Mouse (Mus musculus) WW6 (cell line): Measurements from ENCODE around the gene Cdh15.

Experiments
- DNase-seq: peaks from one replicate; pipeline ENCODE4 v3.0.0-alpha.2; 2013; ENCODE audit warnings: low read depth, low spot score

The Cdh15 gene

GRCm38 (mm10) chr8:122847829-122848561 is at the start of gene Cdh15:
Gene Cdh15 (plus strand): TSS chr8:122847966.
- no peak for DNase-seq

DNA sequence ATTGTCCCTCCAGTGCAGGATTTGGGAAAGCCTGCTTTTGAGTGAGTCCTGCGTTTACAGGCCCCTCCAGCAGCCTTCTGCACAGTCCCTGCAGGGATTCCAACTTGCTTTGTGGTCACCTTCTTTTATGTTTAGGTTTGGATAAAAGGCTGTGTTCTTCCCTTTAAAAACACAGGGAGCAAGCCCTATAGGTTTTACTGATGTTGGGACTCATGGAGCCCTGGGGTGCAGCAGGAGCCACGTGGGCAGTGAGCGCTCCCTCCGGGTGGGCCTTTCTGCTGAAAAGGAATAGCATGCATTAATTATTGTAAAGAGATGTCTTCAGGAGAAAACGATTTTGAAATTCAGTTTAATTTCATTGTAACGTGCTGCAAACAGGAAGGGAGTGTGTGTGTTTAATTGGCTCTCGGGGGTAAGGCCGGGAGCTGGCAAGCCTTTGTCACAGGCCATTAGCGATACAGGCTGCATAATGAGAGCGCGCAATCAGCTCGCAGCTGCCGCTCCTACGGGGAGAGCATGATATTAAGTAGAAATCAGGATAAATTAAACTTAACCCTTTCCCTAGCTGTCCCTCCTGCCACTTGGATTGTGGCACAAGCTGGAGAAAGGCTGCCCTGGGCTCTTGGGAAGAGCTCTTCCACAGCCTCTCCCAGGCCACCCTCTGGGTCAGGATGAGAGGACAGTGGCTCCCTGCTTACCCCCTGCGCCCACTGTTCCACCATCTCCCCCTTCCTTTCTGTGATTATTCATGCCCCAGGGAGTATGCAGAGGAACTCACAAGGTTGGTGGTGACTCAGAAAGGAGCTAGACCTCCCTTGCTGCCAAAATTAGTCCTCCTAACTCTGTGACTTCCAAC is 43.6 kb upstream of the Cdh15 start:
- no peak for DNase-seq

GRCm38 (mm10) chr8:122805349-122805748 is 42.4 kb upstream of the Cdh15 start:
- no peak for DNase-seq

GRCm38 (mm10) chr8:122806956-122807538 is 40.7 kb upstream of the Cdh15 start:
- no peak for DNase-seq

DNA sequence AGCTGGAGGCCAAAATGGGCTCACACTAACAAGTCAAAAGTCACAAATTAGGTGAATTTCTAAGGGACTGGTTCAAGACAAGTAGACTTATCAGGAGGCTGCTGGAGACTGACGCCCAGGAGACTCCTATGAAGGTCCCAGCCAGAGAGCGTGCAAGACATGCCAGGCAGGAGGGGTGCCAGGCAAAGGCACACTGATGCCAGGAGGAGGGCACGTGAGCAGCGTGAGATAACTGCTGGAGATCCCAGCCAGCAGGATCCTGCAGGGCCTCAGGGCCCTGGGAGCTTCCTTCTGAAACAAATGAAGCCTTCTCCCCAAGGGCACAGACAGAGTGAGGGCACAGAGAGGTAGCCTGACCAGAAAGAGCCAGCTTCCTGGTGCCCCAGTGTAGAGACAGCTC is 39.9 kb upstream of the Cdh15 start:
- no peak for DNase-seq

- DNase-seq: no peak
These were observed 37.4 kb upstream of the Cdh15 start for GRCm38 (mm10) chr8:122810376-122810775.

DNA sequence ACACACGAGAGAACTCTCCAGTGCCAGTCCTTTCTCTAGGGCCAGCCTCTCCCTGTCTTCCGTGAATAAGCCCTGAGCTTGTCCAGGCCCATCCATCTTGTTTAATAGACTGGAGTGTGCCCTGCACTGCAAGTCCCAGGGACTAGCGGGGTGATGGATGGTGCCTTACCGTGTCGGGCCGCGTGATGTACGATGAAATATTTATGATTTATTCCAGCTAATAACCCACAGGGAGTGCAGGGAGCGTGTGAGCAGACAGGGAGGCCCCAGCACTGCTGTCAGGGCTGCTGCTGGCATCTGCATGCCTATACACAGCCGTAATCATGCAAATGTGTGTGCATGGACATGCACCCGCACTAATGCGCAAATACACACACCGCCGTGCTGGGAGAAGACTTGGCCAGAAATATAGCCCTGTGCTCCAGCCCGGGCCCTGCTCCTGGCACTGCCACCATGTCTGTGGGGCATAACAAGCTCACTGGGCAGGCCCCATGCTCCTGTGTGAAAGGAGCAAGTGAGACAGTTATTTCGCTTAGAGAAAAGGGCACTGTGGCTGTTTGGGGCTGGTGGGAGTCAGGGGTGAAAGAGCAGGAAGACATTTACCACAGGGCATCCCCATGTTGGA is 35.8 kb upstream of the Cdh15 start:
- DNase-seq: no peak

DNA sequence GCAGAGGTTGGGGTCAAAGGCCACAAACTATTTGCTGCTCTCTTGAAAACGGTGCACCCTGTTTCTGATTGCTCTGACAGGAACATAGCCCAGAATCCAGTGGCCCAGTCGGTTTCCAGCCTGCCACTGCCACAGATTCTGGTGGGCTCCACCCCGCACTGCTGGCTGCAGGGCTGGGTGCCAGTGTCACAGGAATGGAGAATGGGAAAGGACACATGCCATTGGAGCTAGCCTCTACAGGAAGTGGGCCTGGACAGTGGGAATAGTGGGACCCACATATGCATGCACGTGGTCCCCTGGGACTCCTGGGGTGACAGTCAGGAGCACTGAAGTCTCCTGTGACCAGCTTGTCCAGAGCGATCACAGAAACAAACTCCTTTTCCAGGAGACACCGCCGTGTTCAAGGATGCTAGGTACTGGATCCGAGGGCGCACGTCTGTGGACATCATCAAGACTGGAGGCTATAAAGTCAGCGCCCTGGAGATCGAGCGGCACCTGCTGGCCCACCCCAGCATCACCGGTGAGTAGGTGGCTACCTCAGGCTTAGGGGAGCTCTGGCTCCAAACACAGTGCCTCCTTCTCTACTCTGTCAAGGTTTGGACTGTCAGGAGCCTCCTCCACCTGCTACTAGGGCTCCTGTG is 35.0 kb upstream of the Cdh15 start:
- DNase-seq: no peak

GRCm38 (mm10) chr8:122814608-122815007 is 33.2 kb upstream of the Cdh15 start:
- DNase-seq: no peak

DNA sequence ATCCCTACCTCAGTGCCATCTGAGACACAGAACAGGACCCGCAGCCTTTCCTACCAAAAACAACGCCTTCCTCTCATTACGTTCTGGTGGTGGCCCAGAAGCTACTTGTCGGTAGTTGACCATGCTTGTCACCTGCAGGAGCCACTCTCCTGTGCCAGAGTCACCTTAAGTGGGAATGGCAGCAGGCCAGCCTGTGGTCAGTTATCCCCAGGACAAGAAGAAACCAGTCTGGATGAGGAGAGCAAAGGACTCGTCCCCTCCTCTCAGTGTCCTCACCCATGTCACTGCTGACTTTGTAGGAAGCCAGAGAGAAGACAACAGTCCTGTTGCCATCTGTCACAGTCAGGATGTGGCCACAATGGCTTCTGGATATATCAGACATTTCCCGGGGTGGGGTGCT is 30.8 kb upstream of the Cdh15 start:
- DNase-seq: no peak

DNA sequence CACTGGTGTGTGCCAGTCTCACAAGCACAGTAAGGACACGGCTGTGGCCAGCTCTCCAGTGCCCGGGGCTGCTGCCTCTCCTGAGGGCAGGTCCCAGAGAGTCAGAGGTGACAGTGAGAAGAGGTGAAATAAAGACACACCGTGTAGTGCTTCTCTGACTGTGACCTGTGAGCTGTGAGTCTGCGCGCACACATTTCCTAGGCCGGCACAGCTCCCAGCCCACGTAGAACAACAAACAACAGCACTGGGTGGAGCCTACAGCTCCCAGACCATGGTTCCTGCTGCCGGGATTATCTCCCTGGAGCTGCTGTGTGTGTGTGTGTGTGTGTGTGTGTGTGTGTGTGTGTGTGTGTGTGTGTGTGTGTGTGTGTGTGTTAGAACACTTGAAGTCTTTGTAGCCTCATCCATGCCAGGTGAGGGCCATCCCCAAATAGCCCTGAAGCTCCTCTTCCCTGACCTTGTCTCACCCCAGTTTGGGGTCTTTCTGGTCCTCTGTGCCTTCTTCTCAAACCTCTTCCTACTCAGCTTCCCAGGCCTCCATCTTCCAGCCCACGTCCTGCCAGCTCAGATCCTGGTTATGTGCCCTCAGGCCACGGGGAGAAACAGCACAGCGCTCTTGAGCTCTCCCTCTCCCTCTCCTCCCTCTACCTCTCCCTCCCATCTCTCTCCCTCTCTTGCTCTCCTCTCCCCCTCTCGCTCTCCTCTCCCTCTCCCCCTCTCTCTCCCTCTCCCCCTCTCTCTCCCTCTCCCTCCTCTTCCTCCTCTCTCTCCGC is 29.9 kb upstream of the Cdh15 start:
- no peak for DNase-seq

DNA sequence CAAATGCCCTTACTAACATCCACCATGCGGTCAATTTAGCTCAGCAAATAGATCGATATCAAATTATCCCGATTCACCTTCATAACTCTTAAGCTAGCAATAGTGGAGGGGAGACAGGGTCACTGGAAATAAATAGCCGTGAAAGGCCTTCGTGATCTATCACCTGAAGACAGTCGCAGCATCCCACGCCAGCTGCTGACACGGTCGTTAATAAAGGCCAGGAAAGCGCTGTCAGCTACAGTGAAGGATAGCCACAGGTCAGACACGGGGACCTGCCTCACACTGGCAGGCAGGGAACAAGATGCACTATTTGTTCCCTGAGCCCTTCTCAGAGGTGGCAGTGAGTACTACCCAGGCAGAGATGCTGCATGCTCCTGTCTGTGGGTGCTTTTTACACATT is 28.0 kb upstream of the Cdh15 start:
- no peak for DNase-seq

DNA sequence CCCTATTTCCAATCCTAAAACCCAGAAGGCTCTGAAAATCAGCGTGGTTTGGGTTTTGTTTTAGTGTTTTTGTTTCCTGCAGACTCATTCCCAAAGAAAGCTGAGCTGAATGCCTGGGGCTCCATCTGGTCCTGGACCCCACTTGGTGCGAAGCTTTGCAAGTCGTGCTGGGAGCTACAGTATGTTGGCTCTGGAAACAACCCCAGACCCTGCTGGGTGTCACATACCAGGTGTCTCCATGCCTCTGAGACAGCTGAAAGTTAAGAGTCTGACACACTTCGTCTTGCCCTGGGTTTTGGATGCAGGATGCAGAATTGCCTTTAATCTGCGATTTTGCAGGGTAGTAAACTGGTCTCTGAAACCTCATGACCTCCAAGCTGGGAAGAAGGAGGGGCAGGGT is 23.2 kb upstream of the Cdh15 start:
- no peak for DNase-seq

DNA sequence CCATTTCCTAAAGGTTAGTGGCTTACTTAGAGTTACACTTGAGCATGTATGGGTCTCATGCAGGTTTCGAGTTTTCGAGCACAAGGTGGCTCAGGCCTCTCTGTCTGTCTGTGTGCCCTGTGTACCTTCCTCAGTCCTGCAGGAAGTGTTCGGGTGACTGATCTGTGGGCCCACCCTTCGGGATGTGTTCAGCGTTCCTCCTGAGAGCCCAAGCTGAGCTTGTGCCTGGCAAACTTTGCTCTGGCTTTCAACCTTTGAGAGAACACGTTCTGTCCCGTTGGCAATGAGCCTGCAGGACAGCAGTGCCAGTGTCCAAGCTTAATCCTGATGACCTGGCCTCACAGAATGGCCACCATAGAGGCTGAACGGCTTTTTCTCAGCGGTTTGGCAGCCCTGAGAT is 22.8 kb upstream of the Cdh15 start:
- no peak for DNase-seq

DNA sequence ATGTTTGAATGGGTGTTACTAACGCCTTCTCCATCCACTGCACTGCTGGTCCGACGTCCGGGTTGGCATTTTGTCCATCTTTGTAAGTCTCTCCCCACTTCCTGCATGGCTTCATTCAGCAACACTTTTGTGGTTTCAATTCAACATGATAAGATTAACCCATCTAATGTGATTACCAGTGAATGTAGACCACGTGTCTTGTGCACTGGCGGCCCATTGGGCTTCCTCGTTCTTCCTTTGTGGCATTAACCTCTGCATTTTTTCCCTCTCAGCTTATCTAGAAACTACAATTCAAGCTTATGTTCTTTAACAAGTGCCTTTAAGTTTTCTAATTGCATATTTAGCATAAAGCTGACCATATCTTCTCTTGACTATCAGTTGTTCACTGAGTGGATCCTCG is 22.4 kb upstream of the Cdh15 start:
- DNase-seq: no peak

- DNase-seq: no peak
These were observed 18.4 kb upstream of the Cdh15 start for GRCm38 (mm10) chr8:122829396-122829795.

GRCm38 (mm10) chr8:122830349-122831061 is 17.3 kb upstream of the Cdh15 start:
- peak; percentile 64 for DNase-seq

GRCm38 (mm10) chr8:122834416-122834815 is 13.3 kb upstream of the Cdh15 start:
- DNase-seq: no peak

GRCm38 (mm10) chr8:122834971-122835370 is 12.8 kb upstream of the Cdh15 start:
- DNase-seq: peak; percentile 79

DNA sequence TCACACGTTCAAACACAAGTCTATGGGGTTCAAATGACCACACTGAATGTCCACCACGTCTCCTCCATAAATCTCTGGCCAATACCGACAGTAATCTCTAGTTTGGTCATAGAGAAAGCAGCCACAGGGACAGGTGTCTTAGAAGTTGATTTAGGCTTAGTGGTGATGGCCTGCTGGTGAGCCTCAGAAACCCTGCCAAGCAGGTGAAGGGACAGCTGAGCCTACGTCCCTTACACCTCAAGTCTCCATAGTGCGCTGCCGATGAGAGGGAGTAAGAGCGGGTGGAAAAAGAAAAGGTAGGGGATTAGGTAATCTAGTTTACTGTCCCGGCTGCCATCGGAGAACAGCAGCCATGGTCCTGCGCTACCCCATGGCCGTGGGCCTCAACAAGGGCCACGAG is 11.6 kb upstream of the Cdh15 start:
- no peak for DNase-seq
